Mouse (Mus musculus) megakaryocyte, embryonic 14.5 days (primary cell): ENCODE measurements at regions not wholly inside any gene's neighbourhood (a gene's known extent, or its start where the extent isn't known, plus 50 kb on each side); places are given as distances from the start of the nearest gene placed in this dataset.

Source experiments
- FLI1 ChIP-seq: IDR thresholded peaks from 2 replicates; pipeline ENCODE4 v1.6.1; 2012; ENCODE audit warnings: low read length, inconsistent platforms, mixed read lengths
- GATA1 ChIP-seq: IDR thresholded peaks from 3 replicates; pipeline ENCODE4 v1.6.1; 2012; ENCODE audit warnings: mixed read lengths, low read length, inconsistent platforms, borderline replicate concordance

- TF ChIP-seq GATA1, result no peak
- TF ChIP-seq FLI1, result no peak
Measured at GRCm38 (mm10) chr2:166241310-166241709, 85.8 kb upstream of the Sulf2 start.
